Comparison of ENCODE assay signal across 35 mouse cellular contexts in genomic region chr1:75331271-75331670, GRCm38 (mm10). TPM values are rescaled to one million over a fixed set of nuclear protein-coding genes. Genes with fewer than 3 reads are reported as not detected.
"Had no signal": no experiment of that assay in that cellular context is flagged by ENCODE, and none has a peak within 500 bp of the region (broad histone marks: within the 10 kb centered on the region; RNA-seq: fewer than 3 reads in every experiment).

No protein-coding gene starts in this region.

- H3K9me3 ChIP-seq: embryonic facial prominence, embryonic 13.5 days; forebrain, embryonic 10.5 days; forebrain, embryonic 12.5 days; forebrain, embryonic 13.5 days; forebrain, embryonic 15.5 days had no signal

- H3K4me2 ChIP-seq: embryonic facial prominence, embryonic 12.5 days; embryonic facial prominence, embryonic 13.5 days; embryonic facial prominence, embryonic 15.5 days; forebrain, embryonic 12.5 days; forebrain, embryonic 13.5 days; forebrain, embryonic 15.5 days had no signal

- H3K4me1 ChIP-seq: embryonic facial prominence, embryonic 12.5 days; embryonic facial prominence, embryonic 13.5 days; embryonic facial prominence, embryonic 15.5 days; forebrain, embryonic 10.5 days; forebrain, embryonic 12.5 days; forebrain, embryonic 13.5 days; forebrain, embryonic 15.5 days had no signal

- H3K27me3 ChIP-seq: embryonic facial prominence, embryonic 12.5 days; embryonic facial prominence, embryonic 13.5 days; embryonic facial prominence, embryonic 15.5 days; forebrain, embryonic 12.5 days; forebrain, embryonic 13.5 days; forebrain, embryonic 15.5 days had no signal

- H3K36me3 ChIP-seq: embryonic facial prominence, embryonic 10.5 days; embryonic facial prominence, embryonic 12.5 days; embryonic facial prominence, embryonic 13.5 days; embryonic facial prominence, embryonic 15.5 days; forebrain, embryonic 10.5 days; forebrain, embryonic 12.5 days; forebrain, embryonic 15.5 days had no signal

- DNase-seq: cerebellum, adult 2 months; cerebellum, adult 8-10 months; cerebellum, adult 9-10 months; cerebellum, adult 9-11 months; cerebellum, postnatal 10 days; cerebellum, postnatal 14 days; cerebellum, postnatal 25 days; cerebellum, postnatal 36 days; embryo, embryonic 11 days; forebrain, postnatal 0 days; gastrocnemius, adult 2 months; gastrocnemius, postnatal 10 days; gastrocnemius, postnatal 14 days; gastrocnemius, postnatal 25 days; gastrocnemius, postnatal 36 days; heart, adult 18-20 months; heart, adult 2 months had no signal

- ATAC-seq: forebrain, embryonic 13.5 days; forebrain, embryonic 14.5 days; forebrain, embryonic 15.5 days; forebrain, embryonic 16.5 days; forebrain, postnatal 0 days had no signal

- H3K9ac ChIP-seq: embryonic facial prominence, embryonic 12.5 days; embryonic facial prominence, embryonic 13.5 days; embryonic facial prominence, embryonic 15.5 days; forebrain, embryonic 12.5 days; forebrain, embryonic 13.5 days; forebrain, embryonic 15.5 days; forebrain, postnatal 0 days had no signal

- H3K27ac ChIP-seq: embryonic facial prominence, embryonic 10.5 days; embryonic facial prominence, embryonic 12.5 days; embryonic facial prominence, embryonic 13.5 days; embryonic facial prominence, embryonic 15.5 days; forebrain, embryonic 10.5 days; forebrain, embryonic 12.5 days; forebrain, embryonic 13.5 days; forebrain, embryonic 15.5 days; gastrocnemius, adult 2 months; heart, adult 2 months had no signal

- H3K4me3 ChIP-seq: embryonic facial prominence, embryonic 10.5 days; embryonic facial prominence, embryonic 12.5 days; embryonic facial prominence, embryonic 13.5 days; embryonic facial prominence, embryonic 15.5 days; erythroblast, embryonic 14.5 days; forebrain, embryonic 10.5 days; forebrain, embryonic 12.5 days; forebrain, embryonic 13.5 days; forebrain, embryonic 15.5 days; gastrocnemius, adult 2 months; heart, adult 2 months had no signal

RNA-seq across cellular contexts. Expression of gene Des, which starts 28.9 kb away (rescaled TPM):
- total RNA-seq: common myeloid progenitor, adult 5-6 weeks; granulocyte monocyte progenitor cell, adult 5-6 weeks had no signal

RNA-seq across cellular contexts. Expression of gene Speg, which starts 43.8 kb away (rescaled TPM):
- total RNA-seq: common myeloid progenitor, adult 5-6 weeks had no signal

RNA-seq across cellular contexts. Expression of gene Resp18, which starts 53.1 kb away (rescaled TPM):
- total RNA-seq: common myeloid progenitor, adult 5-6 weeks; gastrocnemius, adult 18-20 months; gastrocnemius, adult 2 months; gastrocnemius, adult 8-10 months; gastrocnemius, postnatal 10 days; gastrocnemius, postnatal 14 days; gastrocnemius, postnatal 25 days; gastrocnemius, postnatal 36 days; gastrocnemius, postnatal 4 days; granulocyte monocyte progenitor cell, adult 5-6 weeks; heart, adult 18-20 months; heart, adult 2 months; heart, adult 8-10 months had no signal
- polyA plus RNA-seq: erythroblast, embryonic 14.5 days; gonadal fat pad, adult 2 months had no signal
